Mouse (Mus musculus): ENCODE measurements around the gene Dph5.

- TF ChIP-seq CTCF (IDR thresholded peaks at IDR 0.05; ENCODE audit: extremely low read depth, insufficient read depth, insufficient read length, insufficient replicate concordance) (no peak), POLR2A (IDR thresholded peaks at IDR 0.05; ENCODE audit: low read depth, low read length) (no peak)
These were observed 69.6 kb downstream of the Dph5 start for GRCm38 (mm10) chr3:115957223-115957622.

Measured in spleen, adult 2 months (tissue).